Mouse (Mus musculus) CH12F3 (cell line): ENCODE data around the gene Cntnap2.
"Not testable (repeated sequence)": the region's sequence is repeated elsewhere in the genome, so short reads cannot be mapped to it uniquely, and the experiment has no call there.

Source experiments
- in situ Hi-C: fragments of 300-500 bp; cut with MboI; formaldehyde crosslinking; loops from 2 replicates; pipeline ENCODE4 v1.14.3; 2020; ENCODE audit warnings: low sequenced_read_pairs

Cntnap2 gene

GRCm38 (mm10) chr6:47225391-47225790 lies 2166.2 kb downstream of the Cntnap2 start:
- in situ Hi-C loops: not testable (repeated sequence)

- in situ Hi-C loops: no loop called here
Observed at GRCm38 (mm10) chr6:47227601-47228000, 2168.4 kb downstream of the Cntnap2 start.

DNA sequence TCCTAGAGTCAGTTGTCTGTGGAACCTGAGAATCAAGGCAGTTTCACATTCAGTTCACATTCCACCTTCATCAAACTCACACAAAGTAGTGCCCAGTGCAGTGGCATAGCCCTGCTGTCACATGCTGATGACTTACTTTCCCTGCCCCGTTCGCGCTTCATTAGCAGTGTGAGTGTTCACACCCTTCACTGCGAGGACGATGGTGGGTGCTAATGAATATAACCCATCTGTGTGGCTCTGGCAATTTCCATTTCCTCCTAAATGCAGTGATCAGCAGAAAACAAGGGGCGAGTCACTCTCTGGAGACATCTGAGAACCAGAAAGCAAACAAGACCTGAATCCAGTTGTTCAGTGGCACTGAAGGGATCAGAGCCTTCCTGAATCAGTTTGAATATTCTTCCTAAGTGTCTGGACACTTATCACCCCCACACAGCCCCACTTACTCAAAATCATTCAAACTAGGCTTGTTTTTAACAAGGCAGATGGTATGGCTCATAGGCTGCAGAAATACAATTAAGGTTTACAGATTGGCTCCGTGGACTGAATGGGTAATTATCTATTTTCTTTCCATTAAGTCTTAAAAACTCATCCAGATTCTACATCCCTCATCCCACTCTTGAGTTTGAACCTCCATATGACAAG lies 2169.6 kb downstream of the Cntnap2 start:
- in situ Hi-C loops: no loop called here

DNA sequence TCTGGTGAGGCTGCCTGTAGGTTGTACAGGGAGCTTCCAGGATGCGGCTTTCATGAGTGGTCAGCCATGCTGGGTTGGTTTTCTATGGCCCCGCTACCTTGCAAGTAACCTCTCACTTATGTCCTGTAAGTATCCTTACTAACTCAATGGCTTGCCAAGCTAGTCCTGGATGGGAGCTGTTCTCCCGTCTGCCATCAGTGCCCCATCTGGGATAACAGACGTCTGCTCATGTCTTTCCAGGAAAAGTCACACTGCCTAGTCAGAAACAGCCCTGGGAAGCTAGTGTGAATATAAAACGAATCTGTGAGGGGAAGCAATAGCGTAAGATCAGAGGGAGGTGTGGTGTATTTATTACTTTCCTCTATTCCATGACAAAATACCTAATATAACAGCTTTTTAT lies 2172.4 kb downstream of the Cntnap2 start:
- in situ Hi-C loops: no loop called here

GRCm38 (mm10) chr6:47239376-47239921 lies 2180.3 kb downstream of the Cntnap2 start:
- in situ Hi-C loops: no loop called here

GRCm38 (mm10) chr6:47241379-47241778 lies 2182.2 kb downstream of the Cntnap2 start:
- in situ Hi-C loops: no loop called here

- in situ Hi-C loops: no loop called here
Observed at GRCm38 (mm10) chr6:47243863-47244606, 2184.9 kb downstream of the Cntnap2 start.

- in situ Hi-C loops: no loop called here
Observed at GRCm38 (mm10) chr6:47244642-47245041, 2185.5 kb downstream of the Cntnap2 start.

- in situ Hi-C loops: no loop called here
Observed at GRCm38 (mm10) chr6:47255270-47255669, 2196.1 kb downstream of the Cntnap2 start.

GRCm38 (mm10) chr6:47256227-47256887 lies 2197.2 kb downstream of the Cntnap2 start:
- in situ Hi-C loops: no loop called here

GRCm38 (mm10) chr6:47256918-47257506 lies 2197.9 kb downstream of the Cntnap2 start:
- in situ Hi-C loops: no loop called here

DNA sequence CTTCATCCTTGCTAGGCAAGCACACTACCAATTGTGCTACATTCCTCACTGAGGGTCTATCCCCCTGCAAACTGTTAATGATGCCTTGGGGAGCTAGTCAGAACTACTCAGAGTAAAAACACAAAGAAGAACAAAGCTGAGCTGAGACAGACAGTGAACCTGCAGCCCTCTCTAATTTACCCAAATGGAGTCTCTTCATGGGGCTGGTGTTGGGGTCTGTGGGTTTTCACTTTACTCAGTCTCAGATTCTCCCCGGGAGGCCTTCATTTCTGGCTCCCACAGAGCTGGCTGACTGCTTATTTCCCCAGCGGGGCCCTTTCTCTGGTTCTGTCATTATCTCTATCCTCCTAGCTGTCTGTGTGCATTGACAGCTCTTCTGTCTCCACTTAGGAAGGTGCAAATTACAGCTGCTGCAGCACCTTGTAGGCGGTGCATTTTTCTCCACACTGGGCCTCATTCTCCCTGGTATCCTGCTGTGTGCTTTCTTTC lies 2200.5 kb downstream of the Cntnap2 start:
- in situ Hi-C loops: no loop called here

GRCm38 (mm10) chr6:47267236-47267635 lies 2208.1 kb downstream of the Cntnap2 start:
- in situ Hi-C loops: no loop called here

- in situ Hi-C loops: no loop called here
Observed at GRCm38 (mm10) chr6:47269455-47269854, 2210.3 kb downstream of the Cntnap2 start.

DNA sequence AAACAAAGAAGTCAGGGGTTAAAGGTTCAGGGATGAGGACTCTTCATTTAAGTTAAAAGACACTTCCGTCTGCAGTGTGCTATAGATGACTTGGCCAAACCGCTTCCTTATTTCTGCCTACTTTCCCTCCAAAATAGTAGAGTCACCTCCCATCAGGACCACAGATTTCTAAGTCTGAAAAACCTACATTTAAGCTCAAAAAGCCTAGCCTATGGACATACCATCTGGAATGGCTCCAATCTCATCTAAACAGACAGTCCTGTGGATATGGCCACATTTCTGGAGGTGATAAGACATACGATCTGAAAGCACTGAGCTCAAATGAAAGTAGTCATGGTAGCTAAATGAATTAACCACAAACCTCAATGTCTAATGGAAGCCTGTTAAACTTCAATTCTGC lies 2212.4 kb downstream of the Cntnap2 start:
- in situ Hi-C loops: no loop called here

GRCm38 (mm10) chr6:47272606-47273575 lies 2213.7 kb downstream of the Cntnap2 start:
- in situ Hi-C loops: no loop called here

- in situ Hi-C loops: no loop called here
Observed at GRCm38 (mm10) chr6:47275065-47275464, 2215.9 kb downstream of the Cntnap2 start.

DNA sequence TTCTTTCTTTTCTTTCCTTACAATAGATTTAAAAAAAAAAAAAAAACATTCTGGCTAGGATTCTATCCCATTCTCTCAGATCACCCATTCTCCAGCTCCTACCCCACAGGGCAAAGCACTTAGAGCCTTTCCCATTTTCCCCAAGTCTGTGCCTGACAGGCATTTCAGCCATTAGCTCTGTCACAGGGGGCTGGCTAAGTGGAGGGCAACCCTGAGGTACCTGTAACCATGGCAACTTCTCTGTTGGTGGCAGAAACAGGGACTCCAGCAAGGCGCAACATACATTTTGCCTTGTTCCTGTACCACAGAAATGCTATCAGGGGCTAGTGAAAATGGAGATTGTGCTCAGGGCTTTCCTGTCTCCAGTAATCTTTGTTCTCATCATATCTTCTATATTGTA lies 2220.0 kb downstream of the Cntnap2 start:
- in situ Hi-C loops: no loop called here

- in situ Hi-C loops: no loop called here
Observed at GRCm38 (mm10) chr6:47281584-47281983, 2222.4 kb downstream of the Cntnap2 start.

- in situ Hi-C loops: no loop called here
Observed at GRCm38 (mm10) chr6:47284794-47285193, 2225.6 kb downstream of the Cntnap2 start.
